Mouse (Mus musculus) forebrain, postnatal 0 days (tissue): ENCODE results near the gene Dus4l. TPM values are rescaled to one million over a fixed set of nuclear protein-coding genes. Genes with fewer than 3 reads are reported as not detected.
A peak's percentile ranks its signal among the peaks of the same experiment; 100 is the strongest.

Experiments
- ATAC-seq: fragments of 200-750 bp; cut with Nextera tagmentation; 2 replicates; pipeline ENCODE4 v1.8.0; 2017; ENCODE audit warnings: mild to moderate bottlenecking, moderate library complexity
- DNase-seq: peaks from one replicate; pipeline ENCODE4 v3.0.0-alpha.2; 2015
- H3K27ac ChIP-seq: fragments of 300-500 bp; sonication (generic); 2 replicates; pipeline ENCODE4 v1.5.1; 2014; ENCODE audit warnings: low read depth, mild to moderate bottlenecking, antibody characterized with exemption, low read length, moderate library complexity, mixed read lengths
- H3K27me3 ChIP-seq: fragments of 300-500 bp; sonication (generic); 2 replicates; pipeline ENCODE4 v1.6.1; 2014; ENCODE audit warnings: mild to moderate bottlenecking, low read length, mixed read lengths; ENCODE audit not compliant: insufficient read depth
- H3K36me3 ChIP-seq: fragments of 300-500 bp; sonication (generic); 2 replicates; pipeline ENCODE4 v1.6.1; 2014; ENCODE audit warnings: mild to moderate bottlenecking, moderate library complexity; ENCODE audit not compliant: insufficient read depth
- H3K4me1 ChIP-seq: fragments of 300-500 bp; sonication (generic); 2 replicates; pipeline ENCODE4 v1.6.1; 2014; ENCODE audit warnings: antibody characterized with exemption; ENCODE audit not compliant: insufficient read depth
- H3K4me2 ChIP-seq: fragments of 300-500 bp; sonication (generic); 2 replicates; pipeline ENCODE4 v1.6.1; 2014; ENCODE audit warnings: low read depth, mild to moderate bottlenecking, moderate library complexity
- H3K4me3 ChIP-seq: fragments of 300-500 bp; sonication (generic); 2 replicates; pipeline ENCODE4 v1.5.1; 2014; ENCODE audit warnings: low read depth, low read length, mixed read lengths
- H3K9ac ChIP-seq: fragments of 300-500 bp; sonication (generic); 2 replicates; pipeline ENCODE4 v1.6.1; 2014; ENCODE audit warnings: mild to moderate bottlenecking
- H3K9me3 ChIP-seq: fragments of 300-500 bp; sonication (generic); 2 replicates; pipeline ENCODE4 v1.6.1; 2016; ENCODE audit warnings: low read length
- CTCF ChIP-seq: sonication (generic); IDR thresholded peaks from 2 replicates; pipeline ENCODE4 v1.5.1; 2016; ENCODE audit warnings: antibody characterized with exemption, control low read depth, low read depth
- WGBS: fragments of 180-500 bp; shearing (Covaris S2); extraction: QIAGEN DNeasy Blood & Tissue Kit; methylation state at CpG from one replicate; pipeline ENCODE4 v1.1.7; 2014; 5-methylcytosine and 5-hydroxymethylcytosine counted together
- polyA plus RNA-seq: library from polyadenylated mRNA; unstranded; fragments of >200 nt; fragmentation: Nextera tagmentation; extraction: Ambion mirVana; gene quantifications from 2 replicates; pipeline ENCODE4 v1.2.1, GENCODE M21; 2015
- total RNA-seq: library from RNA; depleted of rRNA; stranded (reverse); fragments of >200 nt; gene quantifications from 2 replicates; pipeline ENCODE4 v1.2.3, GENCODE M21; 2014; rRNA removed

Dus4l gene
- total and polyA plus RNA-seq, 2 experiments from 2014 or later = 4.5 to 5.3 TPM

- no peak overlapping the region for H3K4me2 ChIP-seq
- no peak for DNase-seq
- H3K4me1 ChIP-seq = no peaks in the 10 kb centered on the region
- no peak overlapping the region for H3K27ac ChIP-seq
- no peak for TF ChIP-seq CTCF
- H3K36me3 ChIP-seq = peaks cover 9% of the 10 kb centered on the region; the same call in 1 of the 2 replicates
- no peak for ATAC-seq
- WGBS = 88% methylated on average over 1 of the region's 1 CpGs
- no peaks in the 10 kb centered on the region for H3K27me3 ChIP-seq
- H3K4me3 ChIP-seq = no peak overlapping the region
- no peak overlapping the region for H3K9ac ChIP-seq
- H3K9me3 ChIP-seq = no peaks in the 10 kb centered on the region
These were observed 29.6 kb downstream of the Dus4l start for GRCm38 (mm10) chr12:31625016-31625415.

DNA sequence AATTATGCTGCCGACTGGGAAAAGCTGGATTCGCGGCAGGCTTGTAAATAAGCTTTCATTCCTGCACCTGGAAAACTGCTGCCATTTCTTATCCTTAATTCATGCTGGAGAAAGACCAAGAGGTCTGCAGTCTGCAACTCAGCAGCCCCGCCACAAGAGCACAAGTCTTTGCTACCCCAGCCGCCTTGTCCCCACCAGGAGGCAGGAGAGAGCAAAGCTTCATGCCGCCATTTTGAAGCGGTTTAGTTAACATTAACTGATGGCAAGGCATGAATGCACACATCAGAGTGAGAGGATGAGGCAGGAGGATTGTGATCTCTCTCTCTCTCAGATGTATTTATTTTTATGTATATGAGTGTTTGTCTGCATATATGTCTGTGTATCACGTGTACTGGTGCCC lies 34.5 kb downstream of the Dus4l start:
- H3K9me3 ChIP-seq = no peaks in the 10 kb centered on the region
- no peak overlapping the region for H3K27ac ChIP-seq
- H3K4me3 ChIP-seq = no peak overlapping the region
- DNase-seq (no peak), ATAC-seq (no peak)
- H3K9ac ChIP-seq = no peak overlapping the region
- 0 out of 2 replicates have a peak, but pooled peaks have one; percentile 23 for TF ChIP-seq CTCF
- no peaks in the 10 kb centered on the region for H3K4me1 ChIP-seq
- peaks cover 9% of the 10 kb centered on the region for H3K36me3 ChIP-seq
- H3K27me3 ChIP-seq = no peaks in the 10 kb centered on the region
- H3K4me2 ChIP-seq = no peak overlapping the region
- 87% methylated on average over 8 of the region's 8 CpGs for WGBS

- Histone ChIP-seq H3K4me1 (no peaks in the 10 kb centered on the region), H3K27ac (no peak overlapping the region), H3K4me2 (no peak overlapping the region), H3K9me3 (no peaks in the 10 kb centered on the region), H3K9ac (no peak overlapping the region), H3K27me3 (no peaks in the 10 kb centered on the region), H3K36me3 (peaks cover 4% of the 10 kb centered on the region), H3K4me3 (no peak overlapping the region)
- TF ChIP-seq CTCF = no peak
- DNase-seq (no peak), ATAC-seq (no peak)
- 54% methylated on average over 4 of the region's 4 CpGs for WGBS
These were observed 41.3 kb downstream of the Dus4l start for GRCm38 (mm10) chr12:31613353-31613752.

DNA sequence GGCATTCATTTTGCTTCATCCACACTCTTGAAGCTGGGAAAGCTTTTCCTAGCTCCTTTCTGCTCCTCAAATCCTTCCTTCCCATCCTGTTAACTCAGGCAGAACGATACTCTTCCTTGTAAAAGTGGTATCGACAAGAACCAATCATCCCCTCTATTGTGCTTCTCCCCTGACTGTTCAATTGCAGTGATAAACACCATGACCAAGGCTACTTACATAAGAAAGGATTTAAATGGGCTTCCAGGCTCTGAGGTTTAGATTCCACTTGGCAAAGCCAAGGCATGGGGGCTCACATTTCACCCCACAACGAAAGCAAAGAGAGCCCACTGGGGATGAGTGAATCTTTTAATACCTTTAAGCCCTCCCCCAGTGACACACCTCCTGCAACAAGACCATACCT lies 46.5 kb downstream of the Dus4l start:
- no peaks in the 10 kb centered on the region for H3K27me3 ChIP-seq
- H3K4me3 ChIP-seq = no peak overlapping the region
- H3K27ac ChIP-seq = no peak overlapping the region
- no peaks in the 10 kb centered on the region for H3K36me3 ChIP-seq
- no peak overlapping the region for H3K4me2 ChIP-seq
- no peak for ATAC-seq
- TF ChIP-seq CTCF = no peak
- DNase-seq = no peak
- WGBS = 19% methylated on average over 3 of the region's 3 CpGs
- H3K9ac ChIP-seq = no peak overlapping the region
- H3K4me1 ChIP-seq = no peaks in the 10 kb centered on the region
- H3K9me3 ChIP-seq = no peaks in the 10 kb centered on the region

- ATAC-seq (no peak), DNase-seq (no peak)
- H3K36me3 ChIP-seq = no peaks in the 10 kb centered on the region
- no peak overlapping the region for H3K27ac ChIP-seq
- no peak overlapping the region for H3K9ac ChIP-seq
- H3K27me3 ChIP-seq = no peaks in the 10 kb centered on the region
- no peaks in the 10 kb centered on the region for H3K4me1 ChIP-seq
- H3K4me2 ChIP-seq = no peak overlapping the region
- no peak for TF ChIP-seq CTCF
- no peaks in the 10 kb centered on the region for H3K9me3 ChIP-seq
- WGBS = 64% methylated on average over 3 of the region's 3 CpGs
- no peak overlapping the region for H3K4me3 ChIP-seq
These were observed 49.7 kb downstream of the Dus4l start for GRCm38 (mm10) chr12:31604894-31605293.

GRCm38 (mm10) chr12:31603586-31603985 lies 51.0 kb downstream of the Dus4l start:
- no peak overlapping the region for H3K27ac ChIP-seq
- DNase-seq (no peak), ATAC-seq (no peak)
- H3K9me3 ChIP-seq = no peaks in the 10 kb centered on the region
- WGBS = 85% methylated on average over 6 of the region's 6 CpGs
- no peaks in the 10 kb centered on the region for H3K36me3 ChIP-seq
- no peak overlapping the region for H3K9ac ChIP-seq
- no peaks in the 10 kb centered on the region for H3K4me1 ChIP-seq
- no peak overlapping the region for H3K4me2 ChIP-seq
- H3K4me3 ChIP-seq = no peak overlapping the region
- TF ChIP-seq CTCF = no peak
- no peaks in the 10 kb centered on the region for H3K27me3 ChIP-seq

GRCm38 (mm10) chr12:31594296-31594695 lies 60.3 kb downstream of the Dus4l start:
- no peak for DNase-seq
- H3K4me1 ChIP-seq = no peaks in the 10 kb centered on the region
- H3K36me3 ChIP-seq = no peaks in the 10 kb centered on the region
- H3K4me2 ChIP-seq = no peak overlapping the region
- H3K9me3 ChIP-seq = no peaks in the 10 kb centered on the region
- 79% methylated on average over 3 of the region's 3 CpGs for WGBS
- no peaks in the 10 kb centered on the region for H3K27me3 ChIP-seq
- H3K27ac ChIP-seq = no peak overlapping the region
- TF ChIP-seq CTCF = no peak
- ATAC-seq = no peak
- H3K4me3 ChIP-seq = no peak overlapping the region
- no peak overlapping the region for H3K9ac ChIP-seq

GRCm38 (mm10) chr12:31592011-31592410 lies 62.6 kb downstream of the Dus4l start:
- ATAC-seq (no peak), DNase-seq (no peak)
- H3K9ac ChIP-seq = no peak overlapping the region
- H3K4me2 ChIP-seq = no peak overlapping the region
- H3K9me3 ChIP-seq = 0 out of 2 replicates have a peak, but pooled peaks cover 4% of the 10 kb centered on the region
- no peak overlapping the region for H3K4me3 ChIP-seq
- 25% methylated on average over 3 of the region's 3 CpGs for WGBS
- TF ChIP-seq CTCF = no peak
- H3K36me3 ChIP-seq = no peaks in the 10 kb centered on the region
- H3K4me1 ChIP-seq = no peaks in the 10 kb centered on the region
- no peak overlapping the region for H3K27ac ChIP-seq
- no peaks in the 10 kb centered on the region for H3K27me3 ChIP-seq

Other genes with a start within 250 kb of the Dus4l start
- gene Cbll1, start 155.2 kb downstream of the Dus4l start, total RNA-seq = 19.1 and 25.9 TPM in 2 replicates
- 18.1 and 22.5 TPM in 2 replicates for gene Cbll1, start 155.2 kb downstream of the Dus4l start, polyA plus RNA-seq
- 0.23 and 0.81 TPM in 2 replicates for gene Slc26a4, start 94.9 kb downstream of the Dus4l start, total RNA-seq
- 0.26 and 0.31 TPM in 2 replicates for gene Slc26a4, start 94.9 kb downstream of the Dus4l start, polyA plus RNA-seq
- gene Bcap29, start 20.2 kb downstream of the Dus4l start, total RNA-seq = 7.2 and 9.4 TPM in 2 replicates
- 29.3 and 32.0 TPM in 2 replicates for gene Bcap29, start 20.2 kb downstream of the Dus4l start, polyA plus RNA-seq
- gene Cog5, start within 50 bp of the Dus4l start, total RNA-seq = 41.4 and 47.7 TPM in 2 replicates
- 12.8 and 17.3 TPM in 2 replicates for gene Cog5, start within 50 bp of the Dus4l start, polyA plus RNA-seq
- gene Gpr22, start 59.1 kb upstream of the Dus4l start, total RNA-seq = 16.6 and 17.2 TPM in 2 replicates
- gene Gpr22, start 59.1 kb upstream of the Dus4l start, polyA plus RNA-seq = 12.3 and 13.3 TPM in 2 replicates